Mouse (Mus musculus) limb, embryonic 11.5 days (tissue): Measurements from ENCODE around the gene Pjvk. TPM values are rescaled to one million over a fixed set of nuclear protein-coding genes. Genes with fewer than 3 reads are reported as not detected.

ENCODE experiments used
- ATAC-seq: fragments of 200-750 bp; cut with Nextera tagmentation; 2 replicates; pipeline ENCODE4 v1.8.0; 2017; ENCODE audit warnings: low read depth; ENCODE audit not compliant: insufficient number of reproducible peaks, low FRiP score, low TSS enrichment
- DNase-seq: peaks from one replicate; pipeline ENCODE4 v3.0.0-alpha.2; 2015; ENCODE audit warnings: low spot score
- H3K27ac ChIP-seq: fragments of 300-500 bp; sonication (generic); replicated peaks from 2 replicates; pipeline ENCODE4 v1.5.1; 2014; ENCODE audit warnings: low read depth, mild to moderate bottlenecking, low read length
- H3K27me3 ChIP-seq: fragments of 300-500 bp; sonication (generic); 2 replicates; pipeline ENCODE4 v1.6.1; 2014; ENCODE audit warnings: mild to moderate bottlenecking, low read length, mixed read lengths; ENCODE audit not compliant: control insufficient read depth, insufficient read depth
- H3K36me3 ChIP-seq: fragments of 300-500 bp; sonication (generic); 2 replicates; pipeline ENCODE4 v1.6.1; 2014; ENCODE audit warnings: mild to moderate bottlenecking, low read length, moderate library complexity, mixed read lengths; ENCODE audit not compliant: control insufficient read depth, insufficient read depth
- H3K4me1 ChIP-seq: fragments of 300-500 bp; sonication (generic); 2 replicates; pipeline ENCODE4 v1.6.1; 2014; ENCODE audit warnings: low read length, mixed read lengths; ENCODE audit not compliant: control insufficient read depth, insufficient read depth
- H3K4me2 ChIP-seq: fragments of 300-500 bp; sonication (generic); 2 replicates; pipeline ENCODE4 v1.6.1; 2014; ENCODE audit warnings: low read depth, mild to moderate bottlenecking, moderate library complexity; ENCODE audit not compliant: severe bottlenecking
- H3K4me3 ChIP-seq: fragments of 300-500 bp; sonication (generic); 2 replicates; pipeline ENCODE4 v1.5.1; 2014; ENCODE audit warnings: low read depth, low read length
- H3K9ac ChIP-seq: fragments of 300-500 bp; sonication (generic); 2 replicates; pipeline ENCODE4 v1.6.1; 2014; ENCODE audit warnings: mild to moderate bottlenecking, low read length
- H3K9me3 ChIP-seq: fragments of 300-500 bp; sonication (generic); 2 replicates; pipeline ENCODE4 v1.6.1; 2016; ENCODE audit warnings: low read length; ENCODE audit not compliant: control insufficient read depth
- WGBS: fragments of 180-500 bp; shearing (Covaris S2); extraction: QIAGEN DNeasy Blood & Tissue Kit; methylation state at CpG from one replicate; pipeline ENCODE4 v1.1.7; 2014; 5-methylcytosine and 5-hydroxymethylcytosine counted together
- polyA plus RNA-seq: library from polyadenylated mRNA; unstranded; fragments of >200 nt; fragmentation: Nextera tagmentation; extraction: Ambion mirVana; gene quantifications from 2 replicates; pipeline ENCODE4 v1.2.1, GENCODE M21; 2014

The Pjvk gene
- polyA plus RNA-seq, 1 experiment from 2014 or later: 0.48 TPM

DNA sequence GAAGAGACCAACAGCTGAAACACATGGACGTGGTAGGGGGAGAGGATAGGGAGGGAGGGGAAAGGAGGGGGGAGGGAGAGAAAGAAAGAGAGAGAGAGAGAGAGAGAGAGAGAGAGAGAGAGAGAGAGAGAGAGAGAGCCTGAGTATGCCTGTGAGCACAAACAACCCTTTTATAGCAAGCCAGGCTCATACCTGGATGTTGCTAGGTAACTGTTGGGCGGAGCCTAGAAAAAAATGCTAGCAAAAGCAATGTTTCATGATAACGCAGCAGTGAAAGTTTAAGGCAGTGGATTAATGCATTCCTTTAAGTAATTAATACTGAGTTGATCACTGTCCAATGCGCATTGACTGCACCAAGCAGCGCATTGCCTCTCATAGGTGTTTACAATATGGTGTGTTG, 6.4 kb downstream of the Pjvk start:
- DNase-seq: no peak
- Histone ChIP-seq H3K4me3 (no peak overlapping the region), H3K9me3 (no peaks in the 10 kb centered on the region), H3K27me3 (no peaks in the 10 kb centered on the region), H3K4me1 (no peaks in the 10 kb centered on the region), H3K4me2 (no peak overlapping the region), H3K9ac (no peak overlapping the region), H3K36me3 (no peaks in the 10 kb centered on the region), H3K27ac (no peak overlapping the region)
- WGBS: 79% methylated on average over 5 of the region's 5 CpGs
- ATAC-seq: no peak

DNA sequence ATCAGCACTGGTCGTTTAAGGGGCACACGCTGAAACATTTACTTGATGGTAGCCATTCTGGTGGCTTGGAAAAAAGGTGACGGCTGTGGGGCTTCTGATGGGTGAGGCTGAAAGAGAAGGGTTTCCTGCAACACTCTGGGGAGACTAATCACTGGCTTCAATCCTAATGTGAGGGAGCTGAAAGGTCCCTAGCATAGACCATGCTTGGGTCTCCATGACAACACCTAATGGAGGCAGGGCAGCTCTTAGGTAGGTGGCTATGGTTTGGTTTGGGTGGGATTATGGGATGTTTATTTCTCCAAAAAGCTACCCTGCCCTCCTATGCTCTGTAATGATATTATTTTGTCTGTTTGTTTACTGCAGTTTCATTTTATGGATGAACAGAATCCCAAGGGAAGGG, 7.2 kb downstream of the Pjvk start:
- Histone ChIP-seq H3K4me2 (no peak overlapping the region), H3K27ac (no peak overlapping the region), H3K9me3 (no peaks in the 10 kb centered on the region), H3K36me3 (no peaks in the 10 kb centered on the region), H3K4me1 (no peaks in the 10 kb centered on the region), H3K27me3 (no peaks in the 10 kb centered on the region), H3K4me3 (no peak overlapping the region), H3K9ac (no peak overlapping the region)
- ATAC-seq (no peak), DNase-seq (no peak)
- 78% methylated on average over 3 of the region's 3 CpGs for WGBS

DNA sequence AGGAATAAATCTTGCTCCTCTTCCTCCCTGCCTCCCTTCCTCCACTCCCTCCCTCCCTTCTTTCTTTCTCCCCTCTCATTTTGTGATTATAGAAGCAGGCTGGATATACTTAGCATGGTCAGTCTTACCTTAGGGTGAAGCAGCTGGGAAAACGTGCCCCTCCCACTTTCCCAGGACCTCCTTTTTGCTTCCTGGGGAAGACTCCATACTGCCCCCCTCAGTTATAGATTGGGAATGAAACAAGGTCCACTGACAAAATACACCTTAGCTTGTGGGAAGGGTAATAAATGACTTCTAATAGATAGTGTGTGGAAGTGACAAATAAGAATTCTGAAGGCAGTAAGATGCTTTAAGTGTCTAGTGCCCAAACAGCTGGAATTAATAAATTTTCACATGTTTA, 7.7 kb downstream of the Pjvk start:
- H3K9ac ChIP-seq: no peak overlapping the region
- ATAC-seq (no peak), DNase-seq (no peak)
- H3K27me3 ChIP-seq: no peaks in the 10 kb centered on the region
- no peak overlapping the region for H3K27ac ChIP-seq
- H3K36me3 ChIP-seq: no peaks in the 10 kb centered on the region
- no peaks in the 10 kb centered on the region for H3K4me1 ChIP-seq
- H3K9me3 ChIP-seq: no peaks in the 10 kb centered on the region
- H3K4me3 ChIP-seq: no peak overlapping the region
- 15% methylated on average over 1 of the region's 1 CpGs for WGBS
- no peak overlapping the region for H3K4me2 ChIP-seq

DNA sequence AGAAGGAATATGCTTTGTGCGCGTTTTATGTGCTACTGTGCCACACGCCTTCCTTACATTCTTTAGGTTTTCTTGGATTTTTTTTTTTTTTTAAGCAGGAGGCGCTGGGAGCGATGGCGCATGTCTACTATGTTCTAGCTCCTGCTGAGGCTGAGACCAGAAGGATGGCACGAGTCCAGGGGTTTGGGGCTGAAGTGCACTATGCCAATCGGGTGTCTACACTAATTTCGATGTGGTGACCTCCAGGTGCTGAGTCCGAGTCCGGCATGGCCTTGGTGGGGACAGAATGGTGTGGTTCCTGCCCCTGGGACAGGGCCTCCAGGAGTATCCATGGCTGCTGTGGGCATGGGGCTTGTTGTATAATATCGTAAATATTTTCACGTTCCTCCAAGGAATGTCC, 10.3 kb downstream of the Pjvk start:
- WGBS: 79% methylated on average over 13 of the region's 13 CpGs
- no peak for ATAC-seq
- Histone ChIP-seq H3K4me2 (no peak overlapping the region), H3K27me3 (no peaks in the 10 kb centered on the region), H3K4me1 (no peaks in the 10 kb centered on the region), H3K27ac (no peak overlapping the region), H3K4me3 (no peak overlapping the region), H3K36me3 (peaks cover 3% of the 10 kb centered on the region; the same call in 1 of the 2 replicates), H3K9me3 (no peaks in the 10 kb centered on the region), H3K9ac (no peak overlapping the region)
- no peak for DNase-seq

DNA sequence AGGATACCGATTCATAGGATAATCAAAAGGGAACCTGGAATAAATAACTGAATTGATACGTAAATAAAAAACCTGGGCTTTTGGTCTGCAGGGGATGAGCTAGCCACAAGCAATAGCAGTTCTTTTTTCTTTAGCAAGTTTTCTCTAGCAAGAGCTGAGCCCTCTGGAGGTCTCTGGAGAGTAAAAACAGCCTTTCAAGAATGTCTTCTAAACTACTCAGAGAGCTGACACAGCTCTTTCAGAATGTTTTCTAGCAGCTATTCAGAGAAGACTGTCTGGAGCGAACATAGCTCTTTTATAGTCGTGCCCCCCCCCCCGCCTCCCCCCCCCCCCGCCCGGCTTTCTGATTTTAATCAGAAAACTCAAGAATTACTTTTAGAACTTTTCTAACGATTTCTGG, 11.1 kb downstream of the Pjvk start:
- no peak overlapping the region for H3K4me3 ChIP-seq
- WGBS: 65% methylated on average over 6 of the region's 8 CpGs
- DNase-seq: no peak
- no peak overlapping the region for H3K27ac ChIP-seq
- H3K9me3 ChIP-seq: no peaks in the 10 kb centered on the region
- H3K9ac ChIP-seq: no peak overlapping the region
- no peaks in the 10 kb centered on the region for H3K4me1 ChIP-seq
- no peaks in the 10 kb centered on the region for H3K27me3 ChIP-seq
- H3K36me3 ChIP-seq: peaks cover 3% of the 10 kb centered on the region; the same call in 1 of the 2 replicates
- H3K4me2 ChIP-seq: no peak overlapping the region
- ATAC-seq: no peak

DNA sequence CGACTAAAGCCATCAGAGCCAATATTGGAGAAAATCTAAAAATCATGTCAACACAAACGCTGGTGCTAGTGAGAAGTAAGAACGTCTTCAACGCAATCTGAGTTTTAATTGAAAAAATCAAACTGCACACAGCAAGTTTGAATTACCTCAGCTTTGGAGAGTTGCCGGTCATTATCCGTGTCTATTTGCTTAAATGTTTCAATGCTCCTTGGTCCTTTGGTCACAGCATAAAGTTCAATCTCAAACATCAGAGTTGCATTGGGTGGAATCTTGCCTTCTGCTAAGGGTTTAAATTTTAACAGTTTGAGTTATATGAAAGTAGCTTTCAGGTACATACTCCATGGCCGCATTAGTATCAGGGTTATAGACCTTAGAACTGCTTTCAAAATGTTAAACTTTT, 17.3 kb downstream of the Pjvk start:
- H3K9me3 ChIP-seq: no peaks in the 10 kb centered on the region
- WGBS: 95% methylated on average over 7 of the region's 7 CpGs

DNA sequence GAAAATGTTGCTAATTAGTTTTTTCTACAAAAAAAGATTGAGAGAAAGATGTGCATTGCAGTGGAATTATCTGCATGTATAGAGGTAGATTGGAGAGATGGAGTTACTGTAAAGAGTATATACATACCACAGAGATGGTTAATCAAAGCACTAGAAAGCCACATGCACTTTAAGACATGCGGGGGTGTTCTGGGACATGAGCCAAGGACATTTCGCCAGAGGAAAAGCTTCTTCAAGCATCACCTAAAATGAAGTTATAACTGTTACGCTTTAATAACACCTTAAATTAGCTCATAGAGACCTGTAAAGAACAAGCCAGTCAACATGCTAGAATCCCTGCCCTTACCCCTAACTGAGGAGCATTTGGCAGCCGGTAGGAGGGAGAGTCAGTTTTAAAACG, 18.9 kb downstream of the Pjvk start:
- WGBS: 89% methylated on average over 5 of the region's 5 CpGs
- Histone ChIP-seq H3K4me3 (no peak overlapping the region), H3K9me3 (no peaks in the 10 kb centered on the region), H3K36me3 (peaks cover under 1% of the 10 kb centered on the region; the same call in 1 of the 2 replicates), H3K4me2 (no peak overlapping the region), H3K4me1 (0 out of 2 replicates have a peak, but pooled peaks cover 3% of the 10 kb centered on the region), H3K9ac (no peak overlapping the region), H3K27me3 (no peaks in the 10 kb centered on the region), H3K27ac (no peak overlapping the region)
- DNase-seq (no peak), ATAC-seq (no peak)

More for the DNA sequence above, 17.3 kb downstream of the Pjvk start:
- DNase-seq (no peak), ATAC-seq (no peak)
- Histone ChIP-seq H3K4me1 (no peaks in the 10 kb centered on the region), H3K4me3 (no peak overlapping the region), H3K4me2 (no peak overlapping the region), H3K27ac (no peak overlapping the region), H3K27me3 (no peaks in the 10 kb centered on the region), H3K9ac (no peak overlapping the region), H3K36me3 (peaks cover 3% of the 10 kb centered on the region; the same call in 1 of the 2 replicates)

DNA sequence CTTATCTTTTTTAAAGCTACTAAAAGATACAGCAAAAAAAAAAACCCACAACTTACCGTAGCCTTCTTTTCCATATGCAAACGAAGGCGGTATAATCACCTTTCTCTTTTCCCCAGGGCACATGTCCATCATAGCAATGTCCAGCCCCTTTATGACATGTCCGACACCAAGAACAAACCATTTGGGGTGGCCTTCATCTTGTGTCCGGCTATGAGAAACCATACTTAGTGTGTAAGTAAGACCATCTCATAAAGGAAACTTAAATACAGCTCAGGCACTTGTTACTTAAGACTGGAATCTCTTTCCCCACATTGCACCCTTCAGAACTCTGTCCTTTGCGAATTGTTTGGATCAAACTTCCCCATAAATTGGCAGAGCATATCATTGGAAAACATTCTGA, 23.4 kb downstream of the Pjvk start:
- Histone ChIP-seq H3K4me3 (no peak overlapping the region), H3K4me1 (peaks cover 10% of the 10 kb centered on the region), H3K9ac (no peak overlapping the region), H3K27ac (no peak overlapping the region), H3K27me3 (no peaks in the 10 kb centered on the region), H3K36me3 (no peaks in the 10 kb centered on the region), H3K4me2 (peak overlapping the region; percentile 67), H3K9me3 (no peaks in the 10 kb centered on the region)
- DNase-seq: no peak
- WGBS: 93% methylated on average over 6 of the region's 6 CpGs
- ATAC-seq: no peak

DNA sequence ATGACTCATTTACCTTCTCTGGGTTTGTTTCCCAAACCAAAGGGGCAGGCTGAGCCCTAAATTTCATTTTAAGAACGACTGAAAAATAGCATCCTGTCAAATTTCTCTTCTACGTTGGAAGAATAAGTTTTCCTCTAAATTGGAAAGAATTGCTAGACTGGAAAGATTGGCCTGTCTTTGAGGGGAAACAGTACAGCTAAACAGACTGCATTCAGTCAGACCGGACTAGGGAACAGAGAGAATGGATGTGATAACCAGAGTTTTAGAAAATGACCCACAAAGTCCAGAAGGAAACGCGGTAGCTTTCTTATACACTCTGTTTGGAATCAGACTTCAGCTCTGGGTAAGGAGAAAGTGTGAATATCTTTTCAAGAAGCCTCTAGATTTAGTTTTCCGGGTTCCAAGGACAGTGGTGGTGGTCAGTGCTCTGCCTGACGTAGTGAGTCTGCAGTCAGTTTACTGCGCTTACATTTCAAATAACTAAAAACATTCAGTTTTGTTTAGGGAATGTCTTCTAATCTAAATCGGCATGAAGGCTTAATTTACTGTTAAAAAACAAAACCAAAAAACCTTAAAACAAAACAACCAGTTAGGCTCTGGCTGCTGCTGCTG, 24.0 kb downstream of the Pjvk start:
- Histone ChIP-seq H3K4me3 (peak overlapping the region; percentile 45), H3K27me3 (no peaks in the 10 kb centered on the region), H3K9me3 (no peaks in the 10 kb centered on the region), H3K4me2 (peak overlapping the region; percentile 67), H3K27ac (no peak overlapping the region), H3K4me1 (peaks cover 13% of the 10 kb centered on the region), H3K36me3 (no peaks in the 10 kb centered on the region), H3K9ac (peak overlapping the region; percentile 64)
- 36% methylated on average over 9 of the region's 9 CpGs for WGBS
- DNase-seq (peak; percentile 28), ATAC-seq (no peak)
